Mouse (Mus musculus): ENCODE results near the gene Ugt1a10.
"Not testable (repeated sequence)": the region's sequence is repeated elsewhere in the genome, so short reads cannot be mapped to it uniquely, and the experiment has no call there.

The Ugt1a10 gene

DNA sequence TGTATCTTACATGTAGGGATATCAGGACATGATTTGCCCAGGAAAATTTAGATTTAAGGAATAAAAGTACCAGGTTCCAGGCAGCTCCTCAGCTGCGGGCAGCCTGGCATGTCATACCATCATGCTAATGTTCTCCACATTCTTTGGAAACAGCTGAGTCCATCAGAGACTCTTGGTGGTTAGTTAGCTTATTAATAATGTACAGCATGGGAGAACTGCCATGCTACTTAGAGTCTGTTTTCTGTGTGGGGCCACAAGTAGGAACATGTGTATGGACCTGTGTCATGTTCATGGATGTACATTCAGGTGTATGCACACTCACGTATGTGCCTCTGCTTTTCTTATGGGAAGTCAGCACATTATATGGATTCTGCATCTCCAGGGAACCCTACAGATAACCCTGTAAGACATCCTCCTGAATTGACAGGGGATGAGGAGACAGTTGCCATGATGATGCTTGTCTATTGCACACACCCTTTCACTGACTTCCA lies 159.3 kb downstream of the Ugt1a10 start:
- DNase-seq (ENCODE audit: low spot score in 2 of 2) = no peak

DNA sequence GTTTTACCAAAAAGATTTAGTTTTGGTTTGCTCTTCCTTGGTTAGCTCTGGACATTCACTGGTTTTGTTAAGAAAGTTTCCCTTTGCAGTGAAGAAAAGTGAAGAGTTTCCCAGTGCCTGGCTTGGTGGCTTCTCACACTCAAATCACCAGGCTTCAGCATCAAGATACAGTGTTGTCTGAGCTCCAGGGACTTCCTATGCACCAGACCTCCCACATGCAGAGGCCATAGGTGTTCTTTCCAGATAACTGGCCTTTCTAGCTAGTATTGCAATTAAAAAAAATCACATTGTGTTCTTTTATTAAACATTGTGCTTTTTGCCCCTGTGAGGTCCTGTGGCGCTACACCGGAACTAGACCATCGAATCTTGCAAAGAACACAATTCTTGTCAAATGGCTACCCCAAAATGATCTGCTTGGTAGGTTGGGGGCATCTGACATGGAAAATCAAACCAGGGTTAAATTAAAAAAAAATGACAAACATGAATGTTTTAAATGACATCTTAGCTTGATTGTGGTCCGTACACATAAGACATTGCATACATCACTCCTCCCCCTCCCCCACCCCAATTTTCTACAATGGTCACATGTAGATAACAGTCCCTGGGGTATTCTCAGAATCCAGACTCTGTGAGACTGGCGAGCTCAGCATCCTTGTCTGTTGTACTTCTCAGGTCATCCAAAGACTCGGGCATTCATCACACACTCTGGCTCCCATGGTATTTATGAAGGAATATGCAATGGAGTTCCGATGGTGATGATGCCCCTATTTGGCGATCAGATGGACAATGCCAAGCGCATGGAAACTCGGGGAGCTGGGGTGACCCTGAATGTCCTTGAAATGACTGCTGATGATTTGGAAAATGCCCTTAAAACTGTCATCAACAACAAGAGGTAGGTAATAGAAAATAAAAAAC lies 160.5 kb downstream of the Ugt1a10 start:
- no peak for DNase-seq (ENCODE audit: low spot score in 2 of 2)

DNA sequence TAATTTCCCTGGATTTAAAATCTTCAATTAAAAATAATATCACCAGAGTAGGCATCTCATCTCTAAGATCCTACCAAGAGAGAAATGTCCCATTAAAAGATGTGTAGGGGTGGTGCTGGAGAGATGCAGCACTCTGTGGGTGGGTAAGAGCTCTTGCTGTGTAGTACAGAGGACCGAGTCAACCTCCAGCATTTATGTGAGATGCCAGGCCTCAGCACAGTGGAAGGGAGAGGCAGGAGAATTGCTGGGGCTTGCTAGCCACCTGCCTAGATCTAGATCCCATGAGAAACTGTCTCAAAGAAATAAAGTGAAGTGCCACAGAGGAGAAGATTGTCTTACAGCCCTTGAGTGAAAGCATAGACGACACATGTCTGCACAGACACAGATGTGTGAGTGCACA lies 161.4 kb downstream of the Ugt1a10 start:
- no peak for DNase-seq (ENCODE audit: low spot score in 2 of 2)

DNA sequence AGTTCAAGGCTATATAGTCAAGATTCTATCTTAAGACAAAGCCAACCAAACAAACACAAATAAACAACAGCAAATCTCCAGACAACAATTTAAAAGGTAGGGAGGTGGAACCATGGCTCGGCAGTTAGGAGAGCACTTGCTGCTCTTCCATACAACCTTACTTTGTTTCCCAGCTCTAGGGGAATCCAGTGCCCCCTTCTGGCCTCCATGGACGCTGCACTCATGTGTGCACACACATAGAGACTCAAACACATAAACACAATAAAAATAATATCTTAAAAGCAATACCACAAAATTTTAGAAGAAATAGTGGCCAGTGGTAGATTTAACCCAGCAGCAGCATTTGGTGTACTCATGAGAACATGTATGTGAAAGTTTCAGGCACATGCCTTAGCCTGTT lies 162.0 kb downstream of the Ugt1a10 start:
- DNase-seq (ENCODE audit: low spot score in 2 of 2) = no peak

DNA sequence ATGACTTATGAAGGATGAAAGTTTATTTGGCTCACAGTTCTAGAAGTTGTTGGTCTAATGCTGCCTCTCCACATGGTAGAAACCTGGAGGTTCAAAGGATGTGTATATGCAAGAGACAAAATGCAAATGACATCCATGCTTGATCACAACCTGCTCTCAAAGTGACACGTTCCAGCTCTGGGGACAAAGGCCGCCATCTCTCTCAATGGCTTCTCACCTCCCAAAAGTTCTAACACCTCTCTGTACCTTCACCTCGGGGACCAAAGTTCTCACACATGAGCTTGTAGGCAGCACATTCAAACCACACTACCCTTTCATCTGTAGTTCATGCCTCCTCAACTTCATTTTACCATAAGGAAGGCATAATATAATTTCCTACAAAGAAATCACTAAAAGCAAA lies 162.4 kb downstream of the Ugt1a10 start:
- DNase-seq (ENCODE audit: low spot score in 2 of 2) = no peak

DNA sequence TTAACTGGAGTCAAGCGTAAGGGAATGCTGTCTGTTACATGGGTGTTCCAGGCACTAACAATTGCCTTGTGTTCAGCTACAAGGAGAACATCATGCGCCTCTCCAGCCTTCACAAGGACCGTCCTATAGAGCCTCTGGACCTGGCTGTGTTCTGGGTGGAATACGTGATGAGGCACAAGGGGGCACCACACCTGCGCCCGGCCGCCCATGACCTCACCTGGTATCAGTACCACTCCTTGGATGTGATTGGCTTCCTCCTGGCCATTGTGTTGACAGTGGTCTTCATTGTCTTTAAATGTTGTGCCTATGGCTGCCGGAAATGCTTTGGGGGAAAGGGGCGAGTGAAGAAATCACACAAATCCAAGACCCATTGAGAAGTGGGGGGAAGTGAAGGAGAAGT lies 162.9 kb downstream of the Ugt1a10 start:
- DNase-seq (ENCODE audit: low spot score in 2 of 2) = no peak

DNA sequence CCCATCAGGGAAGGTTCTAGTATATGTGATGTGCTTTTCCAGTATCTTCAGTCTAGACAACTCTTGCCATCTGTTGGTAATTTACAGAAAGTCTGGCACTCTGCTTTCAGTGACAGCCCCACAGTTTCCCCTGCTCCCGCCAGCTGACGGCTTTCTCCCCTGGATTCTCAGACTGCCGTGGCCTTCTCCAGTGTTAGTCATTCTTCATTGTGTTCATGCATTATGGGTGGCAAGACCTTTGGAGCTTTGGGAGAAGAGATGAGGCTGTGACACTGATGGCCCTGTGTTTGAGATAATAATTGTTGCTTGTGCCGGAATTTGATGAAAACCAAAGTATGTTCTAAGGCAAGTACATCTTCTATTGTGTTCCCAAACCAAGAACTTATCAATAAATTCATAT lies 163.4 kb downstream of the Ugt1a10 start:
- no peak for DNase-seq (ENCODE audit: low spot score in 2 of 2)

DNA sequence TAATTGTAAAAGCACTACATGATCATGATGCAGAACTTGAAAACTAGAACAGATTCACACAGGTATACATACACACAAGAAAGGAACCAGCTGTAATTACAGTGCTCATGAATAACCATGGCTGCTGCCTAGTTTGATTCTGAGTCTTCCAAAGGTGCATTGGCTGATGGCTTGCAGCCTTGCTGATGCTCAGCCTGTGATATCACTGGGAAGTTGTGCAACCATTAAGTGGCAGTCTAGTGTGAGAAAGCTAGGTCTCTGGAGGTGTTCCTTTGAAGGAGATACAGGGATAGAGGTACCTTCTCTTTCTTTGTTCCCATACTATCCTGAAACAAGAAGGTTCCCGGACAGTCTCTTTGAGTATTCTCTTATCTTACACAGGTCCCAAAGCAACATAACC lies 163.9 kb downstream of the Ugt1a10 start:
- DNase-seq (ENCODE audit: low spot score in 2 of 2) = no peak

DNA sequence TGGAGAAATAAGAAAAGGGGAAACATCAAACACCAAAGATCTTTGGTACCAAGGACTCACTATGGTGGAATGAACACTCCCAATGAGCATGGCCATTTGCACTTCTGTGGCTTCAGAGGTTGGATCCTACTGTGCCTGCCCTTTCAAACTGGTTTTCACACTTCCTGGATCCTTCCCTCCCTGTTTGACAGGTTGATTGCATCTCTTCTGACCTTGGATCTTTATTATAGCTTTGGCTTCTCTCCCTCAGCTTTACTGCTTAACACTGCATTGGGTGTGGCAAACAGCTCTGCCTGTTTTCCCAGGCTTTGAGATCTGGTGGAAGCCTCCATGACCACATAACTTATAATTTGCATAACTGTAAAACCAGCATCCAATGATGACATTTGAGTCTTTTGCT lies 165.1 kb downstream of the Ugt1a10 start:
- DNase-seq (ENCODE audit: low spot score in 2 of 2) = no peak

DNA sequence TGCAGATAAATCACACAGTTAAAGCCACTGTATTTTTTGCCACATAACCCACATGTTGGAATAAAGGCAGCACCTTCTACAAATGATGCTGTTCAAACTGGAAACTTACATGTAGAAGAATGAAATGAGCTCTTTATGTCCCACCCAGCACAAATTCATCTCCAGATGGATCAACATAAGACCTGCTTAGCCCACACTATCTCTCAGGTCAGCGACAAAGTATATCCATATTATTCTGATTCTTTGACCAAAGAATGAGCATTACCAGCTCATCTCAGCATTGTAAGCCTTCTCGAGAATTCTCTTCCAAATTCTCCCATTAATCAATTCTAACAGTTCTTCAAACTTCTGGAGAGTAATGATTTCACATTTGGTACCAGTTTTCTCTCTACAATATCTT lies 167.0 kb downstream of the Ugt1a10 start:
- DNase-seq (ENCODE audit: low spot score in 2 of 2) = no peak

DNA sequence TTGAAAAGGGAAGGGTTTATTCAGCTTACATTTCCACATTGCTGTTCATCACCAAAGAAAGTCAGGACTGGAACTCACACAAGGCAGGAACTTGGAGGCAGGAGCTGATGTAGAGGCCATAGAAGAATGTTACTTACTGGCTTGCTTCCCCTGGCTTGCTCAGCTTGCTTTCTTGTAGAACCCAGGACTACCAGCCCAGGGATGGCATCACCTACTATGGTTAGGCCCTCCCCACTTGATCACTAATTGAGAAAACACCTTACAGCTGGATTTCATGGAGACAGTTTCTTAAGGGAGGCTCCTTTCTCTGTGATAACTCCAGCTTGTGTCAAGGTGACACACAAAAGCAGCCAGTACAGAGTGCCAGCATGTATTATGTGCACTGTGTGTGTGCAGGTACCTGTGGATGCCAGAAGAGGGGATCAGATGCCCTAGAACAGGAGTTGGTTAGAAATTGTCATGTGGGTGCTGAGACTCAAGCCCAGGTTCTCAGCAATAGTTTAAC lies 167.9 kb downstream of the Ugt1a10 start:
- DNase-seq (ENCODE audit: low spot score in 2 of 2) = peak in 1 of 2 experiments; percentile 7

DNA sequence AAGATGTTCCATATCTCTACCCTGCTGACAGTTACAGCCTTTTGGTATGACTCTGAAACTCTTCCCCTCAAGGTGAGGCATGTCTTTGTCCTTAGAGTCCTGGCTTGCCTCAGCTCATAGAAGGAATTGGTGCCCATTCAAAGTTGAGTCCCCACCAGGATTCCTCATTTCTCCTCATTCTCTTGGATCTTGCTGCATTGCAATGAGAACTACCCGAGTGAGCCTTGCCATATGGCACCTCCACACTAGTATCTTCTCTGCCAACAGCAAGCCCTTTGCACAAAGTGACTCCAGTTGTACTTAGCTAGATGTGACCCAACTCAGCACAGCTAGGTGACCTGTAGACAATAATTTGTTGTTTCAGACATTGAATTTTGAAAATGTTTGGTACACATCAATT lies 168.4 kb downstream of the Ugt1a10 start:
- peak in 1 of 2 experiments; percentile 8 for DNase-seq (ENCODE audit: low spot score in 2 of 2)

DNA sequence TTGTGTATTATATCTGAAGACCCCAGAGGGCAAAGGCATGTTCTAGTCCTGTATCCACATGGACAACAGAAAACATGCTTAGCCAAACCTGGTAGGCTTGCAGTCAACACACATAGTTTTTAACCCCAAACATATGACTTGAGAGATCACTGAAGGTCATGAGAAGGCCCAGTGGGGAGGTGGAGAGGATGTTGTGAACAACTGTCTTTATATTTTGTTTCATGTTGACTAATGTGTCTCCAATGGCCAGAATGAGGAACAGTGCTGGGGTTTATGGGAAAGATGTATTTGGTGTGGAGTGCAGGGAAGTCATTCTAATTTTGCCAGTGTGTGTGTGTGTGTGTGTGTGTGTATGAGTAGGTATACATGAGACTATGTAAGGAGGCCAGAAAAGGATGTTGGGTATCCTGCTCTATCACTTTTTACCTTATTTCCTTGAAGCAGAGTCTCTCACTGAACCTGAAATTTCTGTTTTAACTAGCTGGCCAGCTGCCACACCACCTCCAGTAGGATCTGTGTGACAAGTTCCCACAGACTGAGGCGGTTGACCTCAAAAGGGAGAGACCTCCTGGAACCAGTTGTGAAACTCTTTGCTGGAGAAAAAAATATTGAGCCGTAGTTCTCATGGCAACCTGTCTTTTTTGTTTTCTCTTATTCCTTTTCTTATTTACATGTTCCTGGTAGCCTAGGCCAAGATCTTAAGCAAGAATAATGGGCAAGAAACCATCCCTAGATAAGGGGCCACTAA lies 169.0 kb downstream of the Ugt1a10 start:
- DNase-seq (ENCODE audit: low spot score in 2 of 2) = peak in 1 of 2 experiments; percentile 7

DNA sequence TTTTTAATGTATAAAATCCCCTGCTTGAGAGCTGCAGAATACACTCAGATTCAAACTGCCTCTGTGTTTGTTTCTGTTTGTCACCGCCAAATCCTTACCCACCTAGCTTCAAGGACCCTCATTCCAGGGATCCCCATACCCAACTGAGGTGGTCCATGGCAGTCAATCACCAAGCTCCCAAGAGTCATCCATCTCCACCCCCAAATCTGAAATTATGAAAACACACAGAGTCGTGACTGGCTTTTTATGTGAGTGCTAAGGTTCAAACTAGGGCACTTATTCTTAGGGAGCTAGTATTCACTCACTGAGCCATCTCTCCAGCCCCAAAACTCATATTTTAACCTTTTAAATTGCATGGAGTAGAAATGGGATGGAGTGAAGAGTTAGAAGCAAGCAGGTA lies 170.1 kb downstream of the Ugt1a10 start:
- not testable (repeated sequence) for DNase-seq (ENCODE audit: low spot score in 2 of 2)

DNA sequence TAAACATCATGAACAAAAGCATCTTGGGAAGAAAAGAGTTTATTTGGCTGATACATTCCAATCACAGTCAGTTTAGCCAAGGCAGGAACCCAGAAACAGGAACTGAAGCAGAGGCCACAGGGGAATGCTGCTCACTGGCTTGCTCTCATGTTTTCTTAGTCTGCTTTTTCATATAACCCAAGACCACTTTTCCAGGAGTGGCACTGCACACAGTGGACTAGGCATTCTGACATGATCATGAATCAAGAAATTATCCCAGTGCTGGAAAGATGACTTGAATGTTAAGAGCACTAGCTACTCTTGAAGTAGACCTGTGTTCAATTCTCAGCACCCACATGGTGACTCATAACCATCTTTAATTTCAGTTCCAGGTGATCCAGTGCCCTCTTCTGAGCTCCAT lies 170.6 kb downstream of the Ugt1a10 start:
- peak in 1 of 2 experiments; percentile 4 for DNase-seq (ENCODE audit: low spot score in 2 of 2)

DNA sequence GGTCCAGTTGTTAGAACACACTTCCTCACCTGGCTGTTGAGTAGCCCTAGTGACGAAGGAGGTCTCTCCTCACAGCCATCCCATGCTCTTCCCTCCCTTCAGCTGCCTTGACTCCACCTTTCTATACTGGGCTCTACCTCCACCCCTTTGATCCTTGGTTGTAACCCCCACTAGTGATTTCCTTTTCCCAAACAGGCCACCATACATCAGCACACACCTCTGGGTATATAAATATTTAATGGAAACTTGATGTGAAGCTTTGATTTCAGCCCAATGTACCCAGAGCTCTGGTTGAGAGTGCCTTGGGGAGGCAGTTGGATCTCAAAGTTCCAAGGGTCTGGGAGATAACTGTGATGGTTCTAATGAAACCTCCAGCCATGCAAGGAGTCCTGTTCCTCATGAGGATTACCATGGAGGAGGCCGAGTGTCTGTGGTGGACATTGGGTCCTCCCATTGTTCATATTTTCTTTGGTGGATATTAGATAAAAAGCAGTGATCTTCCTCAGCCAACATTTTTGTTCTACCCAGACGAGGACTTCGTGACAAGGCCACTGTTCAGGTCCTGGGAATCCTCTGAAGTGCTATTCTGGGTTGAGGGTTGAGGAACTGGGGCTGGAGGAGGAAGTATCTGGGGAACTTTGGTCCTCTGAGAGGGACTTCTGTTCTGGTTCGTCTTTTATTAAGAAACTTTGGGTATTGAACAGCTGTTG lies 171.6 kb downstream of the Ugt1a10 start, which contains the start of gene Mroh2a:
Gene Mroh2a (plus strand): TSS at position 317 of the 710 bp plus-strand sequence.
- DNase-seq (ENCODE audit: low spot score in 2 of 2) = peak in 1 of 2 experiments; percentile 6

DNA sequence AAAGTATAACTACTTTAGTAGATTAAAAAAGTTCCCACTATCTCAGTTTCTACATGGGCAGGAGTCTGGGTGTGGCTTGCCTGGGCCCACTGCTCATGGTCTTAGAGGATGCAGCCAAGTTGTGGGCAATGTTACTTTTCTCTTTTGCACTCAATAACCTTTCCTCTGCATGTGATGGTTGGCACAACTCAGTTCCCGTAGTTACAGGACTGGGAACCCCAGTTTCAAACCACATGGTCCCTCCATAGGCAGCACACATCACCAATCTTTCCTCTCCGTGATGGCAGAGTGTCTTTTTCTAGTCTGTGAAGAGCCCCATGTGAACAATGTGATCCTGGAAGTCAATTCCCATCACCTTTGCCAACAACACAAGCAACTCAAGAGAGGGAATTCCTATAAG lies 172.3 kb downstream of the Ugt1a10 start:
- peak in 1 of 2 experiments; percentile 3 for DNase-seq (ENCODE audit: low spot score in 2 of 2)

DNA sequence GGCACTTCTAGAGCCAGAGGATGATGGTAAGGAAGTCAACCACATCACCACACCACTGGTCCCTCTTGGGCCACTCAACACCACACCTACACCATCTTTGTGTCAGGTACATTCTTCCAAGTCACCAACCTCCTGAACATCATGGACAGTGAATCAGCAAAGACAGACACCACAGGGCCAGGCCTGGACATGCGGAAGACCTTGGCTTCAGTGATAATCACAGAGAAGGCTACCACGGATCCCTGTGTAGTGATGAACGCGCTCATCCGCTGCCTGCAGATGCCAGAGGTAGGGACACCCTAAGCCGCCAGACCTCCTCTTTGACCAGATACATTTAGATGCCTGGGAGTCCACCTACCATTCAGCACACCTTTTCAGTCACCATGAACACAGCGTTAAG lies 172.9 kb downstream of the Ugt1a10 start:
- DNase-seq (ENCODE audit: low spot score in 2 of 2) = peak in 1 of 2 experiments; percentile 3

DNA sequence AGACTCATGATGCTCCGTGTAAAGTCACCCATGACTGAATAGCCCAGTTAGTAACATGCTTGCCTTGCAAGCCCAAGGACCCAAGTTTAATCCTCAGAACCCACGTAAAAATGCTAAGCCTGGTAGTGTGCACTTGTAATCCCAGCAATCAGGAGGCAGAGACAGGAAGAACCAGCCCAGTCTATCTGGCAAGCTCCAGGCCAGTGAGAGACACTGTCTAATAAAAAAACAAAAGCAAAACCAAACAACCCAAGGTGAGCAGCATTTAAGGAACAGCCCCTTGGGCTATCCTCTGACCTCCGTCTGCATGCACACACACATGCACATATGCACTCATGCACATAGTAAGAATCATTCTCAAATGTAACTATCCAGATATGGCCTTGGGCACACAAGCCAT lies 174.4 kb downstream of the Ugt1a10 start:
- no peak for DNase-seq (ENCODE audit: low spot score in 2 of 2)

DNA sequence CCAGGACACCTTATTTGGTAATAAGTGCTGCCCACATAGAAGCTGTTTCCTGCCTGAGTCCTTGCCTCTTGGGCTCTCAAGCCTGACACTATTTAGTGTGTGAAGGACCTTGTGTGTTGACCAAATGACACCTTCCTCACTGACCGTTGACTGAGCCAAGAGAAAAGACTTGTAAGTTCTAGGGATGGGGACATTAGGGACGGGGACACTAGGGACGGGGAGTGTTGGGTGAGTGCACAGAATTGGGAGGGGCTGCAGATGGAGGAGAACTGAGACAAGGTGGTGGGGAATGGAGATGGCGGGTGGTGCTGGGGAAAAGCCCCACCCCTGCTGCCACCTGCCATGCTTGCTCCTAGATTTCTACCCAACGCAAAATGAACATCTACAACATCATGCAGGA lies 174.8 kb downstream of the Ugt1a10 start:
- DNase-seq (ENCODE audit: low spot score in 2 of 2) = no peak

DNA sequence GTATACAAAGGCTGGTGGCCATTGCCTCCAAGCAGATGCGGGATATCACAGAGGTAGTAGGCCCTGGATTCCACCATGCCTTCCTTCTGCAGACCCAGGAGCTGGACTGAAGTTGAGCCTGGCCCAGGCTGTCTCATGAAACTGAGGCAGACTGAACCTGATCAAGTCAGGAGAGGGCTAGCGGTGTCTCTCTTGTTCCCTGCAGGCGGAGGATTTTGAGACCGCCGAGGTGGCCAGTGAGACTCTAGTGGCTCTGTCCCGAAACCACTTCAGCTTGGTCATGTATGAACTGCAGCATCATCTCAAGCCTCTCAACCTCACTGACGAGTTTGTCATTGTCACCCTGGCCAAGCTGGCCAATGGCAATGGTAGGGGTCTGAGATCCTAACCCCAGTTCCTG lies 175.2 kb downstream of the Ugt1a10 start:
- DNase-seq (ENCODE audit: low spot score in 2 of 2) = no peak

All from frontal cortex, postnatal 25 days (tissue).